Mouse (Mus musculus) kidney, postnatal 0 days (tissue): ENCODE measurements around the gene Vegfa. TPM values are rescaled to one million over a fixed set of nuclear protein-coding genes. Genes with fewer than 3 reads are reported as not detected.

ENCODE experiments used
- ATAC-seq: fragments of 200-750 bp; cut with Nextera tagmentation; replicated peaks from 2 replicates; pipeline ENCODE4 v1.8.0; 2017; ENCODE audit warnings: low read depth, moderate number of reproducible peaks, moderate TSS enrichment, moderate library complexity; ENCODE audit not compliant: low FRiP score
- DNase-seq: peaks from one replicate; pipeline ENCODE4 v3.0.0-alpha.2; 2016; ENCODE audit warnings: low spot score
- H3K27ac ChIP-seq: fragments of 300-500 bp; sonication (generic); 2 replicates; pipeline ENCODE4 v1.5.1; 2014; ENCODE audit warnings: mild to moderate bottlenecking
- H3K27me3 ChIP-seq: fragments of 300-500 bp; sonication (generic); 2 replicates; pipeline ENCODE4 v1.6.1; 2014; ENCODE audit warnings: low read length, mixed read lengths; ENCODE audit not compliant: insufficient read depth
- H3K36me3 ChIP-seq: fragments of 300-500 bp; sonication (generic); 2 replicates; pipeline ENCODE4 v1.6.1; 2014; ENCODE audit warnings: low read length, mixed read lengths; ENCODE audit not compliant: insufficient read depth
- H3K4me1 ChIP-seq: fragments of 300-500 bp; sonication (generic); replicated peaks from 2 replicates; pipeline ENCODE4 v1.6.1; 2014; ENCODE audit warnings: antibody characterized with exemption, low read length, mixed read lengths; ENCODE audit not compliant: insufficient read depth
- H3K4me2 ChIP-seq: fragments of 300-500 bp; sonication (generic); 2 replicates; pipeline ENCODE4 v1.6.1; 2014; ENCODE audit warnings: mild to moderate bottlenecking, low read length, moderate library complexity, mixed read lengths
- H3K4me3 ChIP-seq: fragments of 300-500 bp; sonication (generic); replicated peaks from 2 replicates; pipeline ENCODE4 v1.5.1; 2014; ENCODE audit warnings: low read depth, low read length
- H3K9ac ChIP-seq: fragments of 300-500 bp; sonication (generic); 2 replicates; pipeline ENCODE4 v1.6.1; 2014; ENCODE audit warnings: low read depth, low read length
- H3K9me3 ChIP-seq: fragments of 300-500 bp; sonication (generic); replicated peaks from 2 replicates; pipeline ENCODE4 v1.6.1; 2016; ENCODE audit warnings: low read length, inconsistent platforms, mixed read lengths
- CTCF ChIP-seq: IDR thresholded peaks from 2 replicates; pipeline ENCODE4 v1.5.1; 2016; ENCODE audit warnings: antibody characterized with exemption, low read depth, mild to moderate bottlenecking, moderate library complexity
- WGBS: fragments of 180-500 bp; shearing (Covaris S2); extraction: QIAGEN DNeasy Blood & Tissue Kit; methylation state at CpG from one replicate; pipeline ENCODE4 v1.1.7; 2014; 5-methylcytosine and 5-hydroxymethylcytosine counted together
- polyA plus RNA-seq: library from polyadenylated mRNA; unstranded; fragments of >200 nt; fragmentation: Nextera tagmentation; extraction: Ambion mirVana; gene quantifications from 2 replicates; pipeline ENCODE4 v1.2.1, GENCODE M21; 2015

Gene Vegfa
- 6.3 TPM in 2 replicates for polyA plus RNA-seq

- Histone ChIP-seq H3K4me3 (peak within 1 kb of the TSS; percentile 95), H3K4me2 (peak within 1 kb of the TSS; percentile 76), H3K9ac (peak within 1 kb of the TSS; percentile 96), H3K27ac (peak within 1 kb of the TSS; percentile 98), H3K36me3 (no peaks in the 10 kb centered on the region), H3K9me3 (no peaks in the 10 kb centered on the region), H3K27me3 (no peaks in the 10 kb centered on the region), H3K4me1 (peaks cover 21% of the 10 kb centered on the region)
- WGBS, result under 1% methylated on average over 40 of the region's 40 CpGs
- ATAC-seq (peak; percentile 62), DNase-seq (peak; percentile 94)
- TF ChIP-seq CTCF, result peak; percentile 99
Measured at GRCm38 (mm10) chr17:46032257-46032991, at the start of gene Vegfa. Vegfa (minus strand) TSS chr17:46032369.

GRCm38 (mm10) chr17:46081657-46082056 lies 49.5 kb upstream of the Vegfa start:
- no peak for ATAC-seq
- no peaks in the 10 kb centered on the region for H3K9me3 ChIP-seq
- no peaks in the 10 kb centered on the region for H3K36me3 ChIP-seq
- no peak overlapping the region for H3K9ac ChIP-seq
- TF ChIP-seq CTCF, result no peak
- WGBS, result 60% methylated on average over 7 of the region's 7 CpGs
- no peak overlapping the region for H3K27ac ChIP-seq
- H3K27me3 ChIP-seq, result no peaks in the 10 kb centered on the region
- H3K4me3 ChIP-seq, result no peak overlapping the region
- no peak overlapping the region for H3K4me2 ChIP-seq
- DNase-seq, result no peak
- peaks cover 24% of the 10 kb centered on the region; the same call in 1 of the 2 replicates for H3K4me1 ChIP-seq

- Histone ChIP-seq H3K36me3 (no peaks in the 10 kb centered on the region), H3K9me3 (no peaks in the 10 kb centered on the region), H3K9ac (no peak overlapping the region), H3K4me2 (no peak overlapping the region), H3K27ac (no peak overlapping the region), H3K27me3 (no peaks in the 10 kb centered on the region), H3K4me1 (peaks cover 20% of the 10 kb centered on the region; the same call in 1 of the 2 replicates), H3K4me3 (no peak overlapping the region)
- TF ChIP-seq CTCF, result no peak
- DNase-seq (no peak), ATAC-seq (no peak)
- WGBS, result 70% methylated on average over 5 of the region's 5 CpGs
Measured at GRCm38 (mm10) chr17:46081042-46081441, 48.9 kb upstream of the Vegfa start.

- whole genome bisulfite sequencing, result 64% methylated on average over 7 of the region's 7 CpGs
- no peak for TF ChIP-seq CTCF
- H3K27me3 ChIP-seq, result no peaks in the 10 kb centered on the region
- peaks cover 20% of the 10 kb centered on the region; the same call in 1 of the 2 replicates for H3K4me1 ChIP-seq
- H3K4me3 ChIP-seq, result no peak overlapping the region
- no peak overlapping the region for H3K9ac ChIP-seq
- no peaks in the 10 kb centered on the region for H3K9me3 ChIP-seq
- H3K36me3 ChIP-seq, result no peaks in the 10 kb centered on the region
- ATAC-seq, result no peak
- H3K27ac ChIP-seq, result no peak overlapping the region
- no peak for DNase-seq
- H3K4me2 ChIP-seq, result no peak overlapping the region
Measured at GRCm38 (mm10) chr17:46080388-46080787, 48.2 kb upstream of the Vegfa start.

GRCm38 (mm10) chr17:46079037-46079436 lies 46.9 kb upstream of the Vegfa start:
- H3K27me3 ChIP-seq, result no peaks in the 10 kb centered on the region
- TF ChIP-seq CTCF, result peak; percentile 34; the same call in 1 of the 2 replicates
- no peak overlapping the region for H3K9ac ChIP-seq
- no peak for DNase-seq
- H3K27ac ChIP-seq, result no peak overlapping the region
- H3K36me3 ChIP-seq, result no peaks in the 10 kb centered on the region
- H3K4me3 ChIP-seq, result no peak overlapping the region
- H3K9me3 ChIP-seq, result no peaks in the 10 kb centered on the region
- ATAC-seq, result no peak
- 81% methylated on average over 2 of the region's 2 CpGs for WGBS
- no peak overlapping the region for H3K4me2 ChIP-seq
- H3K4me1 ChIP-seq, result peaks cover 25% of the 10 kb centered on the region

GRCm38 (mm10) chr17:46077921-46078534 lies 45.9 kb upstream of the Vegfa start:
- H3K9ac ChIP-seq, result no peak overlapping the region
- no peak for TF ChIP-seq CTCF
- H3K4me2 ChIP-seq, result no peak overlapping the region
- H3K27ac ChIP-seq, result no peak overlapping the region
- H3K4me3 ChIP-seq, result no peak overlapping the region
- H3K27me3 ChIP-seq, result no peaks in the 10 kb centered on the region
- DNase-seq, result no peak
- no peak for ATAC-seq
- 86% methylated on average over 12 of the region's 12 CpGs for WGBS
- H3K9me3 ChIP-seq, result no peaks in the 10 kb centered on the region
- H3K4me1 ChIP-seq, result peaks cover 23% of the 10 kb centered on the region
- H3K36me3 ChIP-seq, result no peaks in the 10 kb centered on the region
